Mouse (Mus musculus): ENCODE measurements around the gene Gm1043.

DNA sequence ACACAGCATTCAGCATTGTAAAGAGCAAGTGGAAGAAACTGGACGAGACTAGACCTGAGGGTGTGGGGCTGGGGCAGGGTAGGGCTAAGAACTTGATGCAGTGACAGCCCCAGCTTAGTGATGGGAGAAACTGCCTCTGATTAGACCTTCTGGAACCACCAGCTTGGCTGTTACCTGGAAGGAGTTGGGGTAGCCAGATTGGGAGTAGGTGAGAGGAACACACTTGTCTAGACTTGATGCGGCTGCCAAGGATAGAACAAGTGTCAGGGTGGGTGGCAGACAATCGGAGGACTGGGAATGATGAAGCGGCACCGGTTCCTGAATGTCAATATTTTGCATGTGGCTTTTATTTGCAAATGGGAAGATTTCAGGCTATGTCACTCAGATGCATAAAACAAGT, 135.4 kb downstream of the Gm1043 start:
- TF ChIP-seq POLR2A (IDR thresholded peaks at IDR 0.05; ENCODE audit: insufficient read depth, low read length): no peak
- TF ChIP-seq EP300 (IDR thresholded peaks at IDR 0.05; ENCODE audit: insufficient read depth, low read depth, low read length): no peak
